Mouse (Mus musculus) CD4-positive, CD25-positive, alpha-beta regulatory T cell, adult 2 months (primary cell): ENCODE results near the gene Wdr49.
"Not testable (repeated sequence)": the region's sequence is repeated elsewhere in the genome, so short reads cannot be mapped to it uniquely, and the experiment has no call there.

Experiments used
- DNase-seq: peaks from one replicate; pipeline ENCODE4 v3.0.0-alpha.2; 2012; ENCODE audit warnings: low read depth, low spot score

Wdr49 gene

GRCm38 (mm10) chr3:75301072-75301471 lies 180.9 kb downstream of the Wdr49 start:
- DNase-seq, result no peak

GRCm38 (mm10) chr3:75299464-75299863 lies 182.5 kb downstream of the Wdr49 start:
- not testable (repeated sequence) for DNase-seq

- DNase-seq, result no peak
Observed at GRCm38 (mm10) chr3:75297758-75298111, 184.2 kb downstream of the Wdr49 start.

- DNase-seq, result no peak
Observed at GRCm38 (mm10) chr3:75297026-75297757, 184.8 kb downstream of the Wdr49 start.

GRCm38 (mm10) chr3:75293243-75293642 lies 188.7 kb downstream of the Wdr49 start:
- no peak for DNase-seq

- DNase-seq, result no peak
Observed at GRCm38 (mm10) chr3:75277455-75277854, 204.5 kb downstream of the Wdr49 start.

- DNase-seq, result no peak
Observed at GRCm38 (mm10) chr3:75276522-75276921, 205.4 kb downstream of the Wdr49 start.

- DNase-seq, result no peak
Observed at GRCm38 (mm10) chr3:75275127-75275526, 206.8 kb downstream of the Wdr49 start.

- no peak for DNase-seq
Observed at GRCm38 (mm10) chr3:75269978-75270377, 212.0 kb downstream of the Wdr49 start, which contains the start of gene Serpini2. Gene Serpini2 (minus strand): TSS chr3:75270078.

- DNase-seq, result no peak
Observed at GRCm38 (mm10) chr3:75259356-75259755, 222.6 kb downstream of the Wdr49 start.
